Mouse (Mus musculus): ENCODE results near the gene Relch. TPM values are rescaled to one million over a fixed set of nuclear protein-coding genes. Genes with fewer than 3 reads are reported as not detected.

Gene Relch
- total RNA-seq, 2 experiments from 2014 or later, result 21.1 to 24.6 TPM

- DNase-seq, result no peak
- intact Hi-C loops (cut with DNase I), result loop anchor here (5.0 kb wide), 1 partner anchor 82 kb away; no protein-coding TSS in a partner anchor
These were observed 121.5 kb downstream of the Relch start for GRCm38 (mm10) chr1:105785146-105785545.

- intact Hi-C loops (cut with DNase I), result loop anchor here (5.0 kb wide), 1 partner anchor 80 kb away; no protein-coding TSS in a partner anchor
- no peak for DNase-seq
These were observed 123.2 kb downstream of the Relch start for GRCm38 (mm10) chr1:105786731-105787357.

DNA sequence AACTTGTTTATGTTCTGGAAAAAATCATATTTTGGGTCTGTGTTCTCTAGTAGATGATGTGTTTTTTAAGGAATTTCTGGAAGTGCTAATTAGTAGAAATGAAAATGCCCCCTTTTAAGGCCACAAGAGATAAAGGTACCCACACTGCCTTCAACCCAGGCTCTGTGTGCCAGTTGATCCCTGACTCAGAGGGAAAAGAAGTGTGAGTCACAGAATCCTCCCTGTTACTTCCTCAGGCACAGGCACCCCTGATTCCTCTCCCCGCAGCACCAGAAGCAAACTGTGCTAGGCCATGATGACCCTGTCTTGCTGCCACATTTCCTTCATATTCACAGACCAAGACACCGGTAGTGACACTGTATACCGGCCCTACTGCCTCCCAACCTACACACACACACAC lies 126.4 kb downstream of the Relch start:
- intact Hi-C loops (cut with DNase I), result no loop called here

GRCm38 (mm10) chr1:105794670-105795069 lies 131.0 kb downstream of the Relch start:
- no peak for DNase-seq
- intact Hi-C loops (cut with DNase I), result no loop called here

More for the DNA sequence above, 126.4 kb downstream of the Relch start:
- DNase-seq, result no peak

- intact Hi-C loops (cut with DNase I), result no loop called here
- no peak for DNase-seq
These were observed 132.0 kb downstream of the Relch start for GRCm38 (mm10) chr1:105795705-105796104.

GRCm38 (mm10) chr1:105800570-105800969 lies 136.9 kb downstream of the Relch start:
- intact Hi-C loops (cut with DNase I), result no loop called here
- no peak for DNase-seq

DNA sequence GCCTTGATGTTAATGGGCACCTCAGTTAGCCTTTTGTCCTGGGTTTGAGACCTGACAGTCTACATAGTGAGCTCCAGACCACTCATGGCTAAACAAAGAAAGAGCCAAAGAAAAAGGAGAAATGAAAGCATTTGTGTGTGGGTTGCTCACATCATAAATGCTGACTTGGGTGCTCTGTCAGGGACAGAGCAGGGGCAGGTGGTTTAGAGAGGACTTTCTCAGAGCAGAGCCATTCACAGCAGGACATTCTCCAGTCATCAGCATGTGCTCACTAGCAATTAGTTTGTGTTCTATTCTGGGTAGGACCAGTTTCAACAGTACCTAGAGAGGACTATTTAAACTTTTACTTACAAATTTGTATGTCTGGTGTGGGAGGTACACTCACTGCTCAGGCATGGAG lies 137.6 kb downstream of the Relch start:
- intact Hi-C loops (cut with DNase I), result no loop called here
- no peak for DNase-seq

DNA sequence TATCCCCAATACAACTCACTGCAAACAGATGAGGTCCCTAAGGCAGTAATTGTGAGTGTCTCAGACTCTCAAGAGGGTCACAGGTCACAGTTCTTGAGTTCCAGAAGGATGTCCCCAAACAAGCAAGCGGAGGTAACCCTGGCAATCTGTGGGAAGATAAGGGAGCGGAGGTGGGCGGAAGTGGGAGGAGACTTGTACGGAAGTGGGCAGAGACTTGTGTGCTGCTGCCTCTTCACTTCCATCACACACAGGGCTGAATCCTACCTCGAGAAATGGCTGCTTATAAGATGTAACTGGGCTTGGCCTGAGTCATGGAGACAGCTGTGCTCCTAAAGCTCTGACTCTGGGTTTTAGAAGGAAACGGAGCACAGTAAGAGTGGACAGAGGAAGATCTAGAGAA lies 139.3 kb downstream of the Relch start:
- intact Hi-C loops (cut with DNase I), result no loop called here
- DNase-seq, result no peak

DNA sequence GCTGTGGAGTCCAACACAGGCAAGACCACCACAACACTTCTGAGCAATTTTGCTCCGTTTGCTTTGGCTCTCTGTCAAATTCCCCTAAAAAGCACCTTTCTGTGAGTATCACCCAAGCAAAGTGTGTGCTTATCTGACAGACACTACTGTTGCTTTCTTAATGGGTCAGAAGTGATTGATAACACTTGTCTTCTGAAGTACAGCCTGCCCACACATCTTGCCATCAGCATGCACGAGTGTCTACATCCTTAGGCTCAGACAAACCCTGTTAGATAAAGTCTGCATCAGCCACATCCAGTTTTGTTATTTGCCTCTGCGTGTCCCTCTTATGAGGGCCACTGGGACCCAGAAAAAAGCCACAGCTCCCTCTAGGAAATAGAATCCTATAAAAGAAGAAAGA lies 140.6 kb downstream of the Relch start:
- intact Hi-C loops (cut with DNase I), result no loop called here
- DNase-seq, result no peak

Other genes starting within 250 kb of the Relch start
- gene Pign, start 184 bp upstream of the Relch start, total RNA-seq (2021), result 10 to 100 TPM; 11.9 to 14.2 TPM
- gene Tnfrsf11a, start 116.9 kb downstream of the Relch start, total RNA-seq (2021), result 1 to 10 TPM; 1.7 to 1.8 TPM